ENCODE assay signal across 8 mouse cellular contexts in genomic region chr16:37973855-37974519, GRCm38 (mm10). TPM values are rescaled to one million over a fixed set of nuclear protein-coding genes. Genes with fewer than 3 reads are reported as not detected.
DNase-seq lines count a peak whose midpoint lies in the region; ATAC-seq and TF ChIP-seq lines count a peak whose summit lies in the region.

No protein-coding gene starts in this region.

- 48% methylated on average over 11 of the region's 11 CpGs for WGBS in kidney, adult 2 months
- 24% methylated on average over 11 of the region's 11 CpGs for WGBS in intestine, embryonic 16.5 days
- WGBS in olfactory bulb, adult 2 months, result 46% methylated on average over 11 of the region's 11 CpGs

- no peak for TF ChIP-seq CTCF in kidney, adult 2 months (conservative IDR thresholded peaks at IDR 0.05; ENCODE audit: insufficient read depth, insufficient read length, low read depth, low read length)
- TF ChIP-seq CTCF in olfactory bulb, adult 2 months (IDR thresholded peaks at IDR 0.05; ENCODE audit: insufficient read depth, low read depth, low read length), result no peak

- TF ChIP-seq POLR2A in kidney, adult 2 months (IDR thresholded peaks at IDR 0.05; ENCODE audit: low read depth, low read length), result no peak
- no peak for TF ChIP-seq POLR2A in olfactory bulb, adult 2 months (IDR thresholded peaks at IDR 0.05; ENCODE audit: insufficient read depth, low read depth, low read length)

- no peaks in the 10 kb centered on the region for H3K9me3 ChIP-seq in intestine, embryonic 16.5 days (ENCODE audit: control insufficient read depth, low read length)

- ATAC-seq in intestine, embryonic 16.5 days, result peak; percentile 72

- H3K9ac ChIP-seq in intestine, embryonic 16.5 days (ENCODE audit: low read depth, low read length), result no peak overlapping the region

- no peak overlapping the region for H3K4me3 ChIP-seq in kidney, adult 2 months (ENCODE audit: insufficient read depth, low read depth, low read length)
- no peak overlapping the region for H3K4me3 ChIP-seq in intestine, embryonic 16.5 days (ENCODE audit: low read length)
- H3K4me3 ChIP-seq in olfactory bulb, adult 2 months (ENCODE audit: insufficient read depth, low read depth, low read length), result no peak overlapping the region

- peak; percentile 43 for DNase-seq in kidney, adult 2 months
- no peak for DNase-seq in kidney, adult 11 months
- DNase-seq in heart, adult 9 months (ENCODE audit: low spot score in 2 of 2), result peak; percentile 41 to 47
- no peak for DNase-seq in adrenal gland, postnatal 4 days (ENCODE audit: low spot score in 2 of 2)
- DNase-seq in lung, postnatal 10 days, result no peak
- DNase-seq in adrenal gland, postnatal 10 days, result no peak

- H3K4me2 ChIP-seq in intestine, embryonic 16.5 days (ENCODE audit: low read depth, low read length), result no peak overlapping the region

- no peaks in the 10 kb centered on the region for H3K36me3 ChIP-seq in kidney, adult 2 months (ENCODE audit: control insufficient read depth, insufficient read depth, low read length)
- no peaks in the 10 kb centered on the region for H3K36me3 ChIP-seq in intestine, embryonic 16.5 days (ENCODE audit: control insufficient read depth, insufficient read depth, low read length)

- H3K27ac ChIP-seq in kidney, adult 2 months (ENCODE audit: insufficient read depth, low read depth, low read length), result 0 out of 2 replicates have a peak overlapping the region, but pooled peaks have one; percentile 24
- no peak overlapping the region for H3K27ac ChIP-seq in intestine, embryonic 16.5 days (ENCODE audit: low read length)
- H3K27ac ChIP-seq in olfactory bulb, adult 2 months (ENCODE audit: insufficient read depth, low read depth, low read length), result 0 out of 2 replicates have a peak overlapping the region, but pooled peaks have one; percentile 8

- no peaks in the 10 kb centered on the region for H3K4me1 ChIP-seq in kidney, adult 2 months (ENCODE audit: control insufficient read depth, insufficient read depth, low read length)
- H3K4me1 ChIP-seq in intestine, embryonic 16.5 days (ENCODE audit: control insufficient read depth, insufficient read depth, low read length), result no peaks in the 10 kb centered on the region
- peaks cover 3% of the 10 kb centered on the region; the same call in 1 of the 2 replicates for H3K4me1 ChIP-seq in olfactory bulb, adult 2 months (ENCODE audit: control insufficient read depth, insufficient read depth, low read length)

- no peaks in the 10 kb centered on the region for H3K27me3 ChIP-seq in kidney, adult 2 months (replicated peaks; ENCODE audit: control insufficient read depth, insufficient read depth, low read length)
- no peaks in the 10 kb centered on the region for H3K27me3 ChIP-seq in intestine, embryonic 16.5 days (replicated peaks; ENCODE audit: control insufficient read depth, insufficient read depth, low read length)

RNA-seq across cellular contexts. Expression of gene Gpr156, which starts 57.7 kb away (rescaled TPM):
- 0.03 TPM in 1 of 2 replicates, not detected in the other for polyA plus RNA-seq in kidney, adult 2 months (2012; rRNA removed)
- 0.13 and 0.15 TPM in 2 replicates for polyA plus RNA-seq in intestine, embryonic 16.5 days (2015; fragmentation: Nextera tagmentation; extraction: Ambion mirVana)
- polyA plus RNA-seq in olfactory bulb, adult 2 months (2012; ENCODE audit: insufficient read depth, insufficient read length, low replicate concordance, missing spikeins), result not detected in 2 replicates
- total RNA-seq in adrenal gland, postnatal 4 days (2021), result 1 to 10 TPM; 1.2 to 1.5 TPM
- under 1 TPM; 0.24 to 0.48 TPM for total RNA-seq in adrenal gland, postnatal 10 days (2021)

Comparison
In these comparisons a context has a peak if more than half of its experiments do, and no peak if none do; other contexts are left out.
1. DNase-seq: peak in kidney, adult 2 months (single experiment) and heart, adult 9 months (2 of 2); none in kidney, adult 11 months (single experiment), adrenal gland, postnatal 4 days (0 of 2), lung, postnatal 10 days (single experiment) and adrenal gland, postnatal 10 days (single experiment).